Mouse (Mus musculus) forebrain, postnatal 0 days (tissue): Measurements from ENCODE around the gene Eno4. TPM values are rescaled to one million over a fixed set of nuclear protein-coding genes. Genes with fewer than 3 reads are reported as not detected.

Experiments
- ATAC-seq: fragments of 200-750 bp; cut with Nextera tagmentation; 2 replicates; pipeline ENCODE4 v1.8.0; 2017; ENCODE audit warnings: mild to moderate bottlenecking, moderate library complexity
- DNase-seq: peaks from one replicate; pipeline ENCODE4 v3.0.0-alpha.2; 2015
- H3K27ac ChIP-seq: fragments of 300-500 bp; sonication (generic); 2 replicates; pipeline ENCODE4 v1.5.1; 2014; ENCODE audit warnings: low read depth, mild to moderate bottlenecking, antibody characterized with exemption, low read length, moderate library complexity, mixed read lengths
- H3K27me3 ChIP-seq: fragments of 300-500 bp; sonication (generic); 2 replicates; pipeline ENCODE4 v1.6.1; 2014; ENCODE audit warnings: mild to moderate bottlenecking, low read length, mixed read lengths; ENCODE audit not compliant: insufficient read depth
- H3K36me3 ChIP-seq: fragments of 300-500 bp; sonication (generic); 2 replicates; pipeline ENCODE4 v1.6.1; 2014; ENCODE audit warnings: mild to moderate bottlenecking, moderate library complexity; ENCODE audit not compliant: insufficient read depth
- H3K4me1 ChIP-seq: fragments of 300-500 bp; sonication (generic); 2 replicates; pipeline ENCODE4 v1.6.1; 2014; ENCODE audit warnings: antibody characterized with exemption; ENCODE audit not compliant: insufficient read depth
- H3K4me2 ChIP-seq: fragments of 300-500 bp; sonication (generic); 2 replicates; pipeline ENCODE4 v1.6.1; 2014; ENCODE audit warnings: low read depth, mild to moderate bottlenecking, moderate library complexity
- H3K4me3 ChIP-seq: fragments of 300-500 bp; sonication (generic); 2 replicates; pipeline ENCODE4 v1.5.1; 2014; ENCODE audit warnings: low read depth, low read length, mixed read lengths
- H3K9ac ChIP-seq: fragments of 300-500 bp; sonication (generic); 2 replicates; pipeline ENCODE4 v1.6.1; 2014; ENCODE audit warnings: mild to moderate bottlenecking
- H3K9me3 ChIP-seq: fragments of 300-500 bp; sonication (generic); 2 replicates; pipeline ENCODE4 v1.6.1; 2016; ENCODE audit warnings: low read length
- CTCF ChIP-seq: sonication (generic); IDR thresholded peaks from 2 replicates; pipeline ENCODE4 v1.5.1; 2016; ENCODE audit warnings: antibody characterized with exemption, control low read depth, low read depth
- whole genome bisulfite sequencing: fragments of 180-500 bp; shearing (Covaris S2); extraction: QIAGEN DNeasy Blood & Tissue Kit; methylation state at CpG from one replicate; pipeline ENCODE4 v1.1.7; 2014; 5-methylcytosine and 5-hydroxymethylcytosine counted together
- polyA plus RNA-seq: library from polyadenylated mRNA; unstranded; fragments of >200 nt; fragmentation: Nextera tagmentation; extraction: Ambion mirVana; gene quantifications from 2 replicates; pipeline ENCODE4 v1.2.1, GENCODE M21; 2015
- total RNA-seq: library from RNA; depleted of rRNA; stranded (reverse); fragments of >200 nt; gene quantifications from 2 replicates; pipeline ENCODE4 v1.2.3, GENCODE M21; 2014

Eno4 gene
- total and polyA plus RNA-seq, 2 experiments from 2014 or later = 2.0 TPM

DNA sequence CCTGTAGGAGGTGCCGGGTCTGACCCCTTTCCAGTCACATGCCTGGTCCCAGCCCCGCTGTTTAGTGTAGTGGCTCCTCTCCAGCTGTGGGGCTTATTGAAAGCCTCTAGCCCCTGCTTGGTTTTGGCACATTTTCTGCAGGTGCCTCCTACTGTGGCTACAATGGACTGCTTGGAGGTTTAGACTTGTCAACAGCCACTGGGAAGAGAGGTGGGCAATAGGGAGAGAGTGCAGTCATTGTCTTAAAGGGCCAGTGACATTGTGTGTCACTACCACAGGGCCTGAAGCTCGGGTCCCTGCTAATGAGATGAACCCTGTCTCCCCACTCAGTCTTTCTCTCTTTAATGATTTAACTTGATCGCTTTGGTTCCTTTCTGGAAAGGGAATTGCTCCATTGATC lies 10.2 kb upstream of the Eno4 start:
- Histone ChIP-seq H3K4me3 (no peak overlapping the region), H3K9ac (no peak overlapping the region), H3K4me1 (0 out of 2 replicates have a peak, but pooled peaks cover 5% of the 10 kb centered on the region), H3K9me3 (no peaks in the 10 kb centered on the region), H3K4me2 (no peak overlapping the region), H3K27me3 (peaks cover 30% of the 10 kb centered on the region), H3K36me3 (no peaks in the 10 kb centered on the region), H3K27ac (no peak overlapping the region)
- 11% methylated on average over 4 of the region's 4 CpGs for WGBS
- DNase-seq (no peak), ATAC-seq (0 out of 2 replicates have a peak, but pooled peaks have one; percentile 5)
- no peak for TF ChIP-seq CTCF

DNA sequence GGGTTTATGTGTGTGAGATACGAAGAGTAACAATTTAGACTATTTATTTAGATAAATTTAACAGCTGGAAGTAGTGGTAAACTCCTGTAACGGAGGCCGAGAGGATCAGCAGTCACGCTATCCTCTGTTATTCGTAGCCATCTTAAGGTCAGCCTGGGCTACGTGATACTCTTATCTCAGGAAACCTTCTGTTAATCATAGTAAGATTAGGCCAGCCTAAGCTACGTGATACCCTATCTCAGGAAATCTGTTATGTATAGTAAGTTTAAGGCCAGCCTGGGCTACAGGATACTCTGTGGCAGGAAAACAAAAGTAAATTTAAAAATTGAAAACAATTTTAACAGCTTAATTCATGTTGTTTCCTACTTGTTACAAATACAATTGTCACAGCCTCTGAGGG lies 2.7 kb downstream of the Eno4 start:
- no peak overlapping the region for H3K27ac ChIP-seq
- H3K4me3 ChIP-seq = no peak overlapping the region
- ATAC-seq (no peak), DNase-seq (no peak)
- WGBS = 91% methylated on average over 7 of the region's 7 CpGs
- H3K4me2 ChIP-seq = no peak overlapping the region
- no peak for TF ChIP-seq CTCF
- H3K4me1 ChIP-seq = 0 out of 2 replicates have a peak, but pooled peaks cover 10% of the 10 kb centered on the region
- no peak overlapping the region for H3K9ac ChIP-seq
- H3K9me3 ChIP-seq = no peaks in the 10 kb centered on the region
- H3K36me3 ChIP-seq = no peaks in the 10 kb centered on the region
- H3K27me3 ChIP-seq = no peaks in the 10 kb centered on the region; the same call in none of the 2 replicates

- Histone ChIP-seq H3K4me3 (no peak overlapping the region), H3K27me3 (no peaks in the 10 kb centered on the region; the same call in 1 of the 2 replicates), H3K9ac (no peak overlapping the region), H3K4me1 (no peaks in the 10 kb centered on the region), H3K36me3 (no peaks in the 10 kb centered on the region), H3K9me3 (no peaks in the 10 kb centered on the region), H3K4me2 (no peak overlapping the region), H3K27ac (no peak overlapping the region)
- 60% methylated on average over 3 of the region's 3 CpGs for WGBS
- TF ChIP-seq CTCF = no peak
- peak; percentile 10; the same call in 1 of the 2 replicates for ATAC-seq
- peak; percentile 26 for DNase-seq
These were observed 8.3 kb downstream of the Eno4 start for GRCm38 (mm10) chr19:58951521-58951920.

- Histone ChIP-seq H3K27ac (no peak overlapping the region), H3K36me3 (no peaks in the 10 kb centered on the region), H3K4me3 (no peak overlapping the region), H3K4me1 (no peaks in the 10 kb centered on the region), H3K27me3 (no peaks in the 10 kb centered on the region), H3K4me2 (no peak overlapping the region), H3K9me3 (no peaks in the 10 kb centered on the region), H3K9ac (no peak overlapping the region)
- no peak for ATAC-seq
- DNase-seq = no peak
- no peak for TF ChIP-seq CTCF
- WGBS = 72% methylated on average over 12 of the region's 13 CpGs
These were observed 9.0 kb downstream of the Eno4 start for GRCm38 (mm10) chr19:58952236-58952635.

GRCm38 (mm10) chr19:58954779-58955178 lies 11.6 kb downstream of the Eno4 start:
- no peak overlapping the region for H3K9ac ChIP-seq
- no peaks in the 10 kb centered on the region for H3K9me3 ChIP-seq
- H3K4me1 ChIP-seq = no peaks in the 10 kb centered on the region
- DNase-seq = no peak
- no peaks in the 10 kb centered on the region for H3K27me3 ChIP-seq
- H3K27ac ChIP-seq = no peak overlapping the region
- no peak for ATAC-seq
- H3K36me3 ChIP-seq = no peaks in the 10 kb centered on the region; the same call in 1 of the 2 replicates
- H3K4me2 ChIP-seq = no peak overlapping the region
- 92% methylated on average over 8 of the region's 8 CpGs for WGBS
- H3K4me3 ChIP-seq = no peak overlapping the region
- TF ChIP-seq CTCF = no peak

DNA sequence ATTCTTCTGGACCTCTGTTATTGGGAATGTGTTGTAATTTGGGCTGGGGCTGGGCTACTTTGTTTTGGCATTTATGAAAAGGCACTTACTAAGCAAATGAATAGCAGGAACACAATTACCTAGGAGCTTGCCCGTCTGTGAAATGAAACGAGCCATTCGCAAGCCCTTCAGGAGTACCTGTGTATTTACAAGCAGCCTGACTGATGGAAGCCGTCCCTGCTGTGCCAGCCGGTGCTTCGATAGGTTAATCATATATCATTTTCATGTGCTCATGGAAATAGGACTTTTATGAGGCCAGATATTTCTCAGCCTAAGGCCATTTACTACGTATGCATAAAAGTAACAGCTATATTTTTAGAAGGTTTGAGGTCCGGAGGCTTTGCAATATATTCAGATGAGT lies 19.8 kb downstream of the Eno4 start:
- Histone ChIP-seq H3K4me1 (no peaks in the 10 kb centered on the region), H3K27me3 (no peaks in the 10 kb centered on the region), H3K4me2 (no peak overlapping the region), H3K27ac (no peak overlapping the region), H3K9ac (no peak overlapping the region), H3K9me3 (no peaks in the 10 kb centered on the region), H3K4me3 (no peak overlapping the region), H3K36me3 (no peaks in the 10 kb centered on the region; the same call in 1 of the 2 replicates)
- ATAC-seq = no peak
- 53% methylated on average over 8 of the region's 8 CpGs for WGBS
- DNase-seq = no peak
- TF ChIP-seq CTCF = no peak

- peaks cover 8% of the 10 kb centered on the region; the same call in 1 of the 2 replicates for H3K36me3 ChIP-seq
- DNase-seq = peak; percentile 48
- peaks cover 6% of the 10 kb centered on the region; the same call in 1 of the 2 replicates for H3K4me1 ChIP-seq
- H3K27ac ChIP-seq = no peak overlapping the region; the same call in 1 of the 2 replicates
- H3K9ac ChIP-seq = no peak overlapping the region; the same call in 1 of the 2 replicates
- no peaks in the 10 kb centered on the region for H3K27me3 ChIP-seq
- peak; percentile 79 for ATAC-seq
- no peak overlapping the region for H3K4me3 ChIP-seq
- TF ChIP-seq CTCF = no peak
- 15% methylated on average over 15 of the region's 15 CpGs for WGBS
- H3K9me3 ChIP-seq = no peaks in the 10 kb centered on the region
- no peak overlapping the region for H3K4me2 ChIP-seq
These were observed 25.7 kb downstream of the Eno4 start for GRCm38 (mm10) chr19:58968731-58969506.
